20 mouse cellular contexts compared by ENCODE assay signal in the genomic region with DNA sequence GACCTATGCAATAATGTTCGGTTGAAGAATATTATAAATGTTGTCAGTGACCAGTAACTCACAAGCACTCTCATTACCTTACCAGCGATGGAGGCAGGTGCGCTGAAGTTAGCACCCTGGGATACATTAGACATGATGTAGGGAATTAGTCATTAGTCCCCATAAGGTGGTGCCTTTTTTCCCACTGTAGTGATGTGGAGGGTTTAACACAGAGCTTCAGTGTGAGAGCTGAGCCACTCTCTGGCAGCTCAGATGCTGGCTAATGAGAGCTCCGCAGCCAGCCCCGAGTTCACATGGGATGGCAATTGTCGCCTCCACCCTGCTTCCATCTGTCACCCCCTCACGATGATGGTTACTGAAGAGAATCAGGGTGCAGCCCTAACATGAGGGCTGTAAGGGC.
"Had no signal": no experiment of that assay in that cellular context is flagged by ENCODE, and none has a peak within 500 bp of the region (broad histone marks: within the 10 kb centered on the region; RNA-seq: fewer than 3 reads in every experiment).

No protein-coding gene starts in this region.

- ATAC-seq: intestine, embryonic 15.5 days; midbrain, embryonic 13.5 days; midbrain, embryonic 16.5 days had no signal

- H3K27ac ChIP-seq: intestine, embryonic 15.5 days; kidney, embryonic 15.5 days; left cerebral cortex, adult 2 months; limb, embryonic 12.5 days; liver, embryonic 13.5 days; midbrain, embryonic 13.5 days; stomach, embryonic 15.5 days had no signal

- H3K4me2 ChIP-seq: intestine, embryonic 15.5 days; kidney, embryonic 15.5 days; limb, embryonic 12.5 days; liver, embryonic 13.5 days; midbrain, embryonic 13.5 days; stomach, embryonic 15.5 days had no signal

- H3K4me1 ChIP-seq: intestine, embryonic 15.5 days; kidney, embryonic 15.5 days; liver, embryonic 13.5 days; stomach, embryonic 15.5 days had no signal

- H3K9ac ChIP-seq: intestine, embryonic 15.5 days; kidney, embryonic 15.5 days; limb, embryonic 12.5 days; liver, embryonic 13.5 days; midbrain, embryonic 13.5 days; stomach, embryonic 15.5 days had no signal

- H3K9me3 ChIP-seq: intestine, embryonic 15.5 days; kidney, embryonic 15.5 days; limb, embryonic 12.5 days; liver, embryonic 13.5 days; midbrain, embryonic 13.5 days; stomach, embryonic 15.5 days had no signal

- DNase-seq: kidney, adult 11 months; kidney, adult 8-10 months; kidney, postnatal 10 days; kidney, postnatal 36 days; liver, embryonic 13.5 days; lung, adult 2 months; lung, postnatal 14 days; lung, postnatal 4 days; retina, postnatal 1 day; right cerebral cortex, postnatal 25 days; spleen, adult 18-20 months; thymus, postnatal 25 days had no signal

- H3K36me3 ChIP-seq: intestine, embryonic 15.5 days; kidney, embryonic 15.5 days; limb, embryonic 12.5 days; liver, embryonic 13.5 days; midbrain, embryonic 13.5 days; stomach, embryonic 15.5 days had no signal

- H3K4me3 ChIP-seq: intestine, embryonic 15.5 days; kidney, embryonic 15.5 days; left cerebral cortex, adult 2 months; limb, embryonic 12.5 days; liver, embryonic 13.5 days; midbrain, embryonic 13.5 days; myocyte; stomach, embryonic 15.5 days had no signal

- H3K27me3 ChIP-seq: liver, embryonic 13.5 days; stomach, embryonic 15.5 days had no signal
